Mouse (Mus musculus) hindbrain, embryonic 11.5 days (tissue): ENCODE results near the gene Troap. TPM values are rescaled to one million over a fixed set of nuclear protein-coding genes. Genes with fewer than 3 reads are reported as not detected.
A peak's percentile ranks its signal among the peaks of the same experiment; 100 is the strongest.

Experiments
- ATAC-seq: fragments of 200-750 bp; cut with Nextera tagmentation; 2 replicates; pipeline ENCODE4 v1.8.0; 2017; ENCODE audit warnings: mild to moderate bottlenecking, moderate TSS enrichment, moderate library complexity; ENCODE audit not compliant: low FRiP score
- DNase-seq: peaks from one replicate; pipeline ENCODE4 v3.0.0-alpha.2; 2015; ENCODE audit warnings: low spot score
- H3K27ac ChIP-seq: fragments of 300-500 bp; sonication (generic); 2 replicates; pipeline ENCODE4 v1.5.1; 2014; ENCODE audit warnings: mild to moderate bottlenecking, low read depth, low read length
- H3K27me3 ChIP-seq: fragments of 300-500 bp; sonication (generic); 2 replicates; pipeline ENCODE4 v1.6.1; 2014; ENCODE audit warnings: mild to moderate bottlenecking, low read length, moderate library complexity, mixed read lengths; ENCODE audit not compliant: control insufficient read depth, insufficient read depth
- H3K36me3 ChIP-seq: fragments of 300-500 bp; sonication (generic); 2 replicates; pipeline ENCODE4 v1.6.1; 2014; ENCODE audit warnings: mild to moderate bottlenecking, low read length, moderate library complexity, mixed read lengths; ENCODE audit not compliant: control insufficient read depth, insufficient read depth
- H3K4me1 ChIP-seq: fragments of 300-500 bp; sonication (generic); replicated peaks from 2 replicates; pipeline ENCODE4 v1.6.1; 2014; ENCODE audit warnings: low read length, mixed read lengths; ENCODE audit not compliant: control insufficient read depth, insufficient read depth
- H3K4me2 ChIP-seq: fragments of 300-500 bp; sonication (generic); replicated peaks from 2 replicates; pipeline ENCODE4 v1.6.1; 2014; ENCODE audit warnings: mild to moderate bottlenecking, low read depth, low read length
- H3K4me3 ChIP-seq: fragments of 300-500 bp; sonication (generic); 2 replicates; pipeline ENCODE4 v1.5.1; 2014; ENCODE audit warnings: low read depth, low read length
- H3K9ac ChIP-seq: fragments of 300-500 bp; sonication (generic); 2 replicates; pipeline ENCODE4 v1.6.1; 2014; ENCODE audit warnings: low read depth, low read length
- H3K9me3 ChIP-seq: fragments of 300-500 bp; sonication (generic); 2 replicates; pipeline ENCODE4 v1.6.1; 2016; ENCODE audit warnings: low read length; ENCODE audit not compliant: control insufficient read depth
- WGBS: fragments of 180-500 bp; shearing (Covaris S2); extraction: QIAGEN DNeasy Blood & Tissue Kit; methylation state at CpG from one replicate; pipeline ENCODE4 v1.1.7; 2014; 5-methylcytosine and 5-hydroxymethylcytosine counted together
- polyA plus RNA-seq: library from polyadenylated mRNA; unstranded; fragments of >200 nt; fragmentation: Nextera tagmentation; extraction: Ambion mirVana; gene quantifications from 2 replicates; pipeline ENCODE4 v1.2.1, GENCODE M21; 2014

The Troap gene
- polyA plus RNA-seq = 19.1 and 22.9 TPM in 2 replicates

DNA sequence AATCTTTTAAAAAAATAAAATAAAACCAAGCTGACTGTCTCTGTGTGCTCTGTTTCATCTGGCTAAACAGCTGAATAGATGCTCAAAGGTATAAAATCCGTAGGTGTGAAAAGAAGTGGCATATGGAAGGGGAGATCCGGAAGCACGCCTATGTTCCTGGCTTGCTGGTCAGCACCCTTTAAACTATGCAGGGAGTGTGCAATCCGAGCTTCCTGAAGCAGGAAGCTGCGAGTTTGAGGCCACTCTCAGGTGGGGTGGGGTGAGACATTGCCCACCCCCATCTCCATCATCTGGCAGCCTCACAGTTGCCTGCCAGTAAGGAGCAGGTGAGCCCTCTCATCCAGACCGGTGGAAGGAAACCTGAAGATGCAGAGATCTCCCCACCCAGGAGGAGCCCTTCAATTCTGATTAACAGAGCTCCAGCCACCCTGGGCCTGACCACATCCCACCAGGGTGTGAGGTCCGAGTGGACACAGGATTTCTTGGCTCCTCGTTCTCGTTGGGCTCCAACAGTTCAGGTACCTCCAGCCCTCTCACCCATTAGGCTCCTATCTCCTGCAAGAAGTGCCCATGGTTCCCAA, at the start of gene Troap:
Troap (plus strand) TSS at position 557 of the 581 bp plus-strand sequence.
- 25% methylated on average over 9 of the region's 9 CpGs for WGBS
- ATAC-seq (no peak), DNase-seq (no peak)
- peak within 1 kb of the TSS; percentile 69 for H3K4me3 ChIP-seq
- no peaks in the 10 kb centered on the region for H3K9me3 ChIP-seq
- 0 out of 2 replicates have a peak, but pooled peaks cover 3% of the 10 kb centered on the region for H3K36me3 ChIP-seq
- peak within 1 kb of the TSS; percentile 92 for H3K27ac ChIP-seq
- peak within 1 kb of the TSS; percentile 82 for H3K9ac ChIP-seq
- H3K4me1 ChIP-seq = peaks cover 4% of the 10 kb centered on the region
- H3K27me3 ChIP-seq = no peaks in the 10 kb centered on the region
- peak within 1 kb of the TSS; percentile 84 for H3K4me2 ChIP-seq

DNA sequence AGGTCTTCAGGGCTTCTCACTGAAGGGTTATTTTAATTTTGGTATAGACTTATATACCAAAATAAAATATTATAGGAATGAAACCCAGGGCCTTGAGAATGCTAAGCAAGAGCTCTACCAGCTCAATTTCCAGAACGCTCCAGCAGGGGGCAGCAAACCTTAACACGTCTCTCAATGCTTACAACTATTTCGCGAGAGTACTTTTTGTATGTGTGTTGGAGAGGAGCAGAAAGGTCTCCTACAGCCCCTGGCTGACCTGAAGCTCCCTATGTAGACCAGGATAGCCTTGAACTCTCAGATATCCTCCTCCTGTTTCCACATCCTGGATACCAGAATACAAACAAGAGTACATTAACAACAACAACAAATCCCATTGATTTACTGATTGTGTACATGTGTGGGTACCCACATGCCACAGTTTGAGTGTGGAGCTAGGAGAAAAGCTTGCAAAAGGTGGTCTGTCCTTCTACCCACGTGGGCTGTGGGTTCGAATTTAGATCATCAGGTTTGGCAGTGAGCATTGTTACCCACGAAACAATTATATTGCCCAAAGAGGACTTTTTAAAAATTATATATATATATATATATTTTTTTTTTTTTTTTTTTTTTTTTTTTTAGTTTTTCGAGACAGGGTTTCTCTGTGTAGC, 49.6 kb upstream of the Troap start:
- ATAC-seq = no peak
- peak; percentile 93 for DNase-seq
- WGBS = 24% methylated on average over 7 of the region's 8 CpGs
- 0 out of 2 replicates have a peak, but pooled peaks cover 2% of the 10 kb centered on the region for H3K4me1 ChIP-seq
- H3K27ac ChIP-seq = no peak overlapping the region
- H3K9me3 ChIP-seq = no peaks in the 10 kb centered on the region
- no peak overlapping the region for H3K4me2 ChIP-seq
- no peak overlapping the region for H3K4me3 ChIP-seq
- no peaks in the 10 kb centered on the region for H3K27me3 ChIP-seq
- no peak overlapping the region for H3K9ac ChIP-seq
- H3K36me3 ChIP-seq = no peaks in the 10 kb centered on the region

DNA sequence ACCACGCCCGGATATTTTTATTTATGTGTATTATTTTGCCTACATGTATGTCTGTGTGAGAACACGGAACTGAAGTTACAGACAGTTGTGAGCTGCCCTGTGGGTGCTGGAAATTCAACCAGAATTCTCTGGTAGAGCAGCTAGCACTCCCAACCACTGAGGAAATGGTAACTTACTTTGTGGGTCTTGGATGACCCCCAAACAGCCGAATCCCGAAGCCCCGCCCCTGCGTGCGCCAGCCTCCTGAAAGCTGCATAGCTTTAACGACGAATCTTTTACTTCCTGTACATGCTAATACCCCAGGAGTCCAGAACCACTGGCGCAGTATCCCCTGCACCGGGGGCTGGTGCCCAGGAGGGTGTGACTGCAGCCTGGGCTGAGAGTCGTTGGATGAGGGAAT, 49.0 kb upstream of the Troap start:
- Histone ChIP-seq H3K27ac (no peak overlapping the region), H3K4me2 (no peak overlapping the region), H3K9ac (no peak overlapping the region), H3K4me3 (no peak overlapping the region), H3K36me3 (no peaks in the 10 kb centered on the region), H3K27me3 (peaks cover 3% of the 10 kb centered on the region), H3K4me1 (0 out of 2 replicates have a peak, but pooled peaks cover 2% of the 10 kb centered on the region), H3K9me3 (no peaks in the 10 kb centered on the region)
- DNase-seq = no peak
- no peak for ATAC-seq
- WGBS = 73% methylated on average over 13 of the region's 13 CpGs

DNA sequence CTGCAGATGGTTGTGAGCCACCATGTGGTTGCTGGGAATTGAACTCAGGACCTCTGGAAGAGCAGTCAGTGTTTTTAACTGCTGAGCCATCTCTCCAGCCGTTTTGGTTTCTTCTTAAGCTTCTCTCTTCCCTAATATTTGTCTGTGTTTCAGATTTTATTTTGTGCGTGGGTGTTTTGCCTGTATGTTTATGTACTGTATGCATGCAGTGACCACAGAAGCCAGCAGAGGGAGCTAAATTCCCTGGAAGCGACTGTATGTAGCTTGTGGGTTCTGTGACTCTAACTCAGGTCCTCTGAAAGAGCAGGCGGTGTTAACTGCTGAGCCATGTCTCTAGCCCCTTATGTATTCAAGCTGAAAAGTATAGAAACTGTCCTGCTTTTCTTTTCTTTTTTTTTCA, 48.1 kb upstream of the Troap start:
- WGBS = 52% methylated on average over 4 of the region's 4 CpGs
- Histone ChIP-seq H3K4me2 (no peak overlapping the region), H3K4me3 (no peak overlapping the region), H3K4me1 (0 out of 2 replicates have a peak, but pooled peaks cover 2% of the 10 kb centered on the region), H3K36me3 (no peaks in the 10 kb centered on the region), H3K9me3 (no peaks in the 10 kb centered on the region), H3K9ac (no peak overlapping the region), H3K27me3 (peaks cover 6% of the 10 kb centered on the region), H3K27ac (no peak overlapping the region)
- DNase-seq (peak; percentile 56), ATAC-seq (no peak)

DNA sequence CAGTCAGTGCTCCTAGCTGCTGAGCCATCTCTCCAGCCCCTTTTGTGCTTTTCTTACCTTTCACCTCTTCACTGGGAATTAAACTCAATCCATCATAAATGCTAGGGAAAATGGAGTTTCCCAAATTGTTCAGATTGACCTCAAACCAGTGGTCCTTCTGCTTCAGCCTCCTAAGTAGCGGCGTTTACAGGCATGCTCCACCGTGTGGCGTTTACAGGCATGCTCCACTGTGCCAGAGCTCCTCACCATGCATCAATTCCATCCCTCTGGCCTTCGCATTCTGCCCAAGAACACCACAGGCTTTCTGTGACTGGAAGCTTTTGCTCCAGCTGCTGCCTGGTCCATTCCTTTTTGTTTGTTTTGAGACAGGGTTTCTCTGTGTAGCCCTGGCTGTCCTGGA, 47.3 kb upstream of the Troap start:
- Histone ChIP-seq H3K4me3 (no peak overlapping the region), H3K9ac (no peak overlapping the region), H3K9me3 (no peaks in the 10 kb centered on the region), H3K27ac (no peak overlapping the region), H3K4me1 (0 out of 2 replicates have a peak, but pooled peaks cover 4% of the 10 kb centered on the region), H3K4me2 (no peak overlapping the region), H3K27me3 (peaks cover 6% of the 10 kb centered on the region), H3K36me3 (no peaks in the 10 kb centered on the region)
- DNase-seq (no peak), ATAC-seq (no peak)
- 76% methylated on average over 5 of the region's 5 CpGs for WGBS

DNA sequence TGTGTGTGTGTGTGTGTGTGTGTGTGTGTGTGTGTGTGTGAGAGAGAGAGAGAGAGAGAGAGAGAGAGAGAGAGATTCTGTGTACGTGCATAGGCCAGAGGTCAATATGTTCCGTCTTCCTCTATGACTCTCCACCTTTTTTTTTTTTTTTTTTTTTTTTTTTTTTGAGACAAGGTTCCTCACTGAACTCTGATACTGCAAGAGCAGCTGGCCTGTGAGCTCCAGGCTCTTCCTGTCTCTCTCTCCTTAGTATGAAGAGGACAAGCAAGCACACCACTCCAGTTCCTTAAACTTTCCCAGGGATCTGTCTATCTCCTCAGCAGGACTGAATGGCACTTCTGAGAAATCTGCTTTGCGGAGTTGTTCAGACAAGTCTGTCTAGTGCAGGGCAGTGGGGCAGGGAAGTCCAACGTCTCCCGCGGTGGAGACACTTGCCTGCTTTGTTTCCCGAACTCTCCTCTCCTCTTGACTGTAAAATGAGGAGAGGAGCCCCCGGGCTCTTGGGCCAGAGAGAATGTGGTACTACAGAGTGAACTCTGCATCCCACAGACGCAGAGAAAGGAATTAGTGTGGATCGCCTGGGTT, 45.4 kb upstream of the Troap start:
- no peaks in the 10 kb centered on the region for H3K9me3 ChIP-seq
- 0 out of 2 replicates have a peak, but pooled peaks cover 5% of the 10 kb centered on the region for H3K4me1 ChIP-seq
- no peak overlapping the region for H3K27ac ChIP-seq
- peak overlapping the region; percentile 51 for H3K4me3 ChIP-seq
- H3K9ac ChIP-seq = peak overlapping the region; percentile 35; the same call in 1 of the 2 replicates
- H3K27me3 ChIP-seq = peaks cover 6% of the 10 kb centered on the region
- WGBS = 6% methylated on average over 10 of the region's 10 CpGs
- no peak for ATAC-seq
- H3K4me2 ChIP-seq = peak overlapping the region; percentile 63
- peak; percentile 48 for DNase-seq
- no peaks in the 10 kb centered on the region for H3K36me3 ChIP-seq

DNA sequence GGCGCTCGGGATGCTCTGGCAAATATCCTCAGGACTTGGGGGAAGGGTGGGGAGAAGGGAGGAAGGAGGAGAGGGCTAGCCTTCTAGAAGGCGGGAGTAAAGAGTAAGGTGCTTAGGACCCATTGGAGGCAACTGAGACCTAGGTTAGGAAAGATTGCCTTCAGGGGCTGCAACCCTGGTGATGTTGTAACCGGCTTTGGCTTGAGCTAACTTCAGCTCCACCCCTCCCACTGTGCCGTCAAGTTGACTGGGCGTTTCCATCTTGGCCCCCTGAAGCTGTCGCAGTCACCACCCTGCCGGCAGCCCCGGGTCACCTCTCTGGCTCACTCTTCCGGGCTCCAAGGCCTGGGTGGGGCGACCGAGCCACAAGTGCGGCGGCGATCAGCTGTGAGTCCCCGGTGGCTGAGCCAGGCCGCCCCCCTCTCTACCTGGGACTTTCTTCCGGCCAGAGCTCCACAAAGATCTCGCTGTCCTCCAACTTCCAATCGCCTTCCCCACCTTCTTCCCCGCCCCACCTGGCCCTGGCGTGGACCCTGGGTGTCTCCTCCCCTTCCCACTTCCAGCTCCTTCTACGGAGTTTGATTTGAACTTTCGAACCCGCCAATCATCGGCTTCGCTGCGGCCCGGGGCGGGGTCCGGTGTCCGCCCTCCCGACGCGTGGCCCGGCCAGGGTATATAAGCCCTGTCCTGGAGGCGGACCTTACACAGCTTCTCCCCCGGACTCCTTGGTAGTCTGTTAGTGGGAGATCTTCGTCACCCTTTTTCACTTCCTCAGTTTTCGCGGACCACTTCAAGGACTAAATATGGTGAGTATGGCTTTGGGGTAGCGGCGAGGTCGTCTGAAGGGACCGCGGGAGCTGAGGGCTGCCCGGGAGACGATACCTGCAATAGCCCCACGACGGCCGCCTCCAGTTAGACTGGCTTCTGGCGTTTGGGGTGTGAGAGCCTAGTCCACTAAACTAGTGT, 44.5 kb upstream of the Troap start, which contains the start of gene Tuba1c:
Tuba1c (plus strand) TSS at position 273 of the 966 bp plus-strand sequence.
- Histone ChIP-seq H3K4me1 (0 out of 2 replicates have a peak, but pooled peaks cover 5% of the 10 kb centered on the region), H3K27ac (0 out of 2 replicates have a peak within 1 kb of the TSS, but pooled peaks have one; percentile 17), H3K4me3 (peak within 1 kb of the TSS; percentile 51), H3K36me3 (no peaks in the 10 kb centered on the region), H3K9ac (peak within 1 kb of the TSS; percentile 45), H3K27me3 (peaks cover 6% of the 10 kb centered on the region), H3K4me2 (peak within 1 kb of the TSS; percentile 63), H3K9me3 (no peaks in the 10 kb centered on the region)
- WGBS = 2% methylated on average over 52 of the region's 52 CpGs
- DNase-seq (peak; percentile 81), ATAC-seq (peak; percentile 86)
